Mouse (Mus musculus): Measurements from ENCODE around the gene Tor2a. TPM values are rescaled to one million over a fixed set of nuclear protein-coding genes. Genes with fewer than 3 reads are reported as not detected.

The Tor2a gene
- polyA plus RNA-seq, 1 experiment from 2014 or later: 66.0 TPM

GRCm38 (mm10) chr2:32759001-32759400, 2.0 kb downstream of the Tor2a start:
- no peak for TF ChIP-seq CTCF (IDR thresholded peaks at IDR 0.05)
- ChIA-PET CTCF (interaction anchor here (0.6 to 2.4 kb wide), 4 partner anchors 29 to 169 kb away, joined by 3 to 7 read pairs (median 4); no protein-coding TSS in a partner anchor), POLR2A (interaction anchor here (2.2 kb wide), 1 partner anchor 15 kb away, joined by 8 read pairs; the partner anchor contains the start of genes Ptrh1 and Ttc16)
- no peak for DNase-seq (ENCODE audit: low read depth, low spot score)
- in situ Hi-C loops (cut with MboI; ENCODE audit: low pct_unique_long_range_greater_than_20kb): loop anchor here (5.0 kb wide), 1 partner anchor 47 kb away; the partner anchor contains the start of gene Cdk9
- no peaks in the 10 kb centered on the region for H3K27me3 ChIP-seq
- ATAC-seq: no peak

- no peak for DNase-seq (ENCODE audit: low read depth, low spot score)
- in situ Hi-C loops (cut with MboI; ENCODE audit: low pct_unique_long_range_greater_than_20kb): no loop called here
Observed at GRCm38 (mm10) chr2:32761361-32761760, 4.3 kb downstream of the Tor2a start.

GRCm38 (mm10) chr2:32761859-32762258, 4.8 kb downstream of the Tor2a start:
- TF ChIP-seq CTCF (IDR thresholded peaks at IDR 0.05): no peak
- DNase-seq (ENCODE audit: low read depth, low spot score): no peak
- CTCF ChIA-PET: interaction anchor here (1.1 to 1.5 kb wide), 3 partner anchors 53 to 97 kb away, joined by 3 to 6 read pairs (median 3); no protein-coding TSS in a partner anchor
- POLR2A ChIA-PET: interaction anchor here (0.5 kb wide), 1 partner anchor 1978 kb away, joined by 4 read pairs; no protein-coding TSS in a partner anchor
- no peaks in the 10 kb centered on the region for H3K27me3 ChIP-seq
- no peak for ATAC-seq
- in situ Hi-C loops (cut with MboI; ENCODE audit: low pct_unique_long_range_greater_than_20kb): no loop called here

More at GRCm38 (mm10) chr2:32761361-32761760, 4.3 kb downstream of the Tor2a start:
- ChIA-PET CTCF (interaction anchor here (1.1 kb wide), 1 partner anchor 52 kb away, joined by 3 read pairs; no protein-coding TSS in a partner anchor), POLR2A (interaction anchor here (0.6 kb wide), 1 partner anchor 19 kb away, joined by 5 read pairs; no protein-coding TSS in a partner anchor)
- no peaks in the 10 kb centered on the region for H3K27me3 ChIP-seq
- no peak for TF ChIP-seq CTCF (IDR thresholded peaks at IDR 0.05)
- no peak for ATAC-seq

- DNase-seq (ENCODE audit: low read depth, low spot score) (no peak), ATAC-seq (no peak)
- in situ Hi-C loops (cut with MboI; ENCODE audit: low pct_unique_long_range_greater_than_20kb): no loop called here
- ChIA-PET POLR2A (no interaction called here), CTCF (interaction anchor here (0.6 to 1.8 kb wide), 7 partner anchors 17 to 96 kb away, joined by 3 to 6 read pairs (median 3); no protein-coding TSS in a partner anchor)
- TF ChIP-seq CTCF (IDR thresholded peaks at IDR 0.05): no peak
- no peaks in the 10 kb centered on the region for H3K27me3 ChIP-seq
Observed at GRCm38 (mm10) chr2:32763353-32763752, 6.3 kb downstream of the Tor2a start.

- ATAC-seq: no peak
- ChIA-PET POLR2A (no interaction called here), CTCF (interaction anchor here (0.8 kb wide), 1 partner anchor 10 kb away, joined by 3 read pairs; the partner anchor contains the start of gene Tor2a)
- TF ChIP-seq CTCF (IDR thresholded peaks at IDR 0.05): no peak
- DNase-seq (ENCODE audit: low read depth, low spot score): no peak
- in situ Hi-C loops (cut with MboI; ENCODE audit: low pct_unique_long_range_greater_than_20kb): no loop called here
- no peaks in the 10 kb centered on the region for H3K27me3 ChIP-seq
Observed at GRCm38 (mm10) chr2:32767241-32767640, 10.2 kb downstream of the Tor2a start.

- ATAC-seq (no peak), DNase-seq (ENCODE audit: low read depth, low spot score) (no peak)
- H3K27me3 ChIP-seq: no peaks in the 10 kb centered on the region
- no peak for TF ChIP-seq CTCF (IDR thresholded peaks at IDR 0.05)
- CTCF ChIA-PET: no interaction called here
- POLR2A ChIA-PET: no interaction called here
- in situ Hi-C loops (cut with MboI; ENCODE audit: low pct_unique_long_range_greater_than_20kb): no loop called here
Observed at GRCm38 (mm10) chr2:32768661-32769285, 11.7 kb downstream of the Tor2a start.

- CTCF ChIA-PET: no interaction called here
- in situ Hi-C loops (cut with MboI; ENCODE audit: low pct_unique_long_range_greater_than_20kb): loop anchor here (10.0 kb wide), 1 partner anchor 165 kb away; no protein-coding TSS in a partner anchor
- TF ChIP-seq CTCF (IDR thresholded peaks at IDR 0.05): no peak
- ATAC-seq: no peak
- POLR2A ChIA-PET: no interaction called here
- H3K27me3 ChIP-seq: no peaks in the 10 kb centered on the region
- DNase-seq (ENCODE audit: low read depth, low spot score): no peak
Observed at GRCm38 (mm10) chr2:32769327-32770085, 12.5 kb downstream of the Tor2a start.

- H3K27me3 ChIP-seq: no peaks in the 10 kb centered on the region
- no peak for ATAC-seq
- no peak for TF ChIP-seq CTCF (IDR thresholded peaks at IDR 0.05)
- POLR2A ChIA-PET: interaction anchor here (0.7 kb wide), 1 partner anchor 10 kb away, joined by 3 read pairs; no protein-coding TSS in a partner anchor
- no peak for DNase-seq (ENCODE audit: low read depth, low spot score)
- CTCF ChIA-PET: no interaction called here
- in situ Hi-C loops (cut with MboI; ENCODE audit: low pct_unique_long_range_greater_than_20kb): loop anchor here (10.0 kb wide), 1 partner anchor 163 kb away; no protein-coding TSS in a partner anchor
Observed at GRCm38 (mm10) chr2:32771886-32772285, 14.9 kb downstream of the Tor2a start.

GRCm38 (mm10) chr2:32772626-32773279, 15.7 kb downstream of the Tor2a start:
- in situ Hi-C loops (cut with MboI; ENCODE audit: low pct_unique_long_range_greater_than_20kb): loop anchor here (10.0 kb wide), 1 partner anchor 162 kb away; no protein-coding TSS in a partner anchor
- no peaks in the 10 kb centered on the region for H3K27me3 ChIP-seq
- ATAC-seq (no peak), DNase-seq (ENCODE audit: low read depth, low spot score) (no peak)
- CTCF ChIA-PET: no interaction called here
- POLR2A ChIA-PET: no interaction called here
- TF ChIP-seq CTCF (IDR thresholded peaks at IDR 0.05): no peak

All from Patski (cell line).